Mouse (Mus musculus) kidney, adult 2 months (tissue): ENCODE measurements at regions not wholly inside any gene's neighbourhood (a gene's known extent, or its start where the extent isn't known, plus 50 kb on each side); places are given as distances from the start of the nearest gene placed in this dataset.

Experiments used
- DNase-seq: peaks from one replicate; pipeline ENCODE4 v3.0.0; 2021
- H3K27ac ChIP-seq: fragments of 200-500 bp; 2 replicates; pipeline ENCODE4 v1.5.1; 2012; ENCODE audit warnings: low read depth, low read length, control low read depth, inconsistent platforms; ENCODE audit not compliant: insufficient read depth
- H3K27me3 ChIP-seq: fragments of 200-500 bp; replicated peaks from 2 replicates; pipeline ENCODE4 v1.6.1; 2012; ENCODE audit warnings: mild to moderate bottlenecking, moderate library complexity, low read length, inconsistent platforms; ENCODE audit not compliant: control insufficient read depth, insufficient read depth
- H3K36me3 ChIP-seq: fragments of 200-500 bp; 2 replicates; pipeline ENCODE4 v1.6.1; 2012; ENCODE audit warnings: mild to moderate bottlenecking, moderate library complexity, low read length, inconsistent platforms; ENCODE audit not compliant: control insufficient read depth, insufficient read depth
- H3K4me1 ChIP-seq: fragments of 200-500 bp; 2 replicates; pipeline ENCODE4 v1.6.1; 2011; ENCODE audit warnings: low read length; ENCODE audit not compliant: control insufficient read depth, insufficient read depth
- H3K4me3 ChIP-seq: fragments of 200-500 bp; 2 replicates; pipeline ENCODE4 v1.5.1; 2011; ENCODE audit warnings: mild to moderate bottlenecking, low read depth, low read length, control low read depth; ENCODE audit not compliant: insufficient read depth
- CTCF ChIP-seq: fragments of 200-500 bp; conservative IDR thresholded peaks from 2 replicates; pipeline ENCODE4 v1.5.1; 2011; ENCODE audit warnings: low read depth, mild to moderate bottlenecking, control low read depth, low read length, moderate library complexity, mixed read lengths; ENCODE audit not compliant: insufficient read depth, insufficient read length
- POLR2A ChIP-seq: fragments of 200-500 bp; IDR thresholded peaks from one replicate; pipeline ENCODE4 v1.6.1; 2011; ENCODE audit warnings: low read depth, low read length, control low read depth
- WGBS: fragments of 180-500 bp; shearing (Covaris S2); methylation state at CpG from one replicate; pipeline ENCODE4 v1.1.7; 2018; 5-methylcytosine and 5-hydroxymethylcytosine counted together

DNA sequence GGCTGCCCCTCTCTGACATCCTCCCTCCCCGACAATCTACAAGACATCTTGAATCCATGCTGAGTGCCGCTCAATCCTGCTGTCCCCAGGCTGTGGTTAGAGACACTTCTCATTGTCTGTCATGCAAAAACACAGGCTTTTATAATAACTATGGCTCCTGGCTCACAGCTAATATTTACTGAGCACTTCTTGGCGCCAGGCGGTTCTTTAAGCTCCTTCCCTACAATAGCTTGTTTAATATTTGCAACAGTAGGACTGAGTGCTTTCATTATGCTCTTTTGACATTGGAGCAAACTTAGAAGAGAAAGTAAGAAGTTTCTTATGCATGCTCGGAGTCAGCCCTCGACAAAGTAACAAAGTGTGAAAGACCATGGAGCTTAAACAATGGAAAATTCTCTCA lies 151.6 kb upstream of the Irx6 start:
- no peak for DNase-seq
- Histone ChIP-seq H3K27ac (no peak overlapping the region), H3K4me1 (no peaks in the 10 kb centered on the region), H3K4me3 (no peak overlapping the region), H3K27me3 (no peaks in the 10 kb centered on the region), H3K36me3 (no peaks in the 10 kb centered on the region)
- WGBS = 92% methylated on average over 6 of the region's 6 CpGs
- TF ChIP-seq CTCF (no peak), POLR2A (no peak)

DNA sequence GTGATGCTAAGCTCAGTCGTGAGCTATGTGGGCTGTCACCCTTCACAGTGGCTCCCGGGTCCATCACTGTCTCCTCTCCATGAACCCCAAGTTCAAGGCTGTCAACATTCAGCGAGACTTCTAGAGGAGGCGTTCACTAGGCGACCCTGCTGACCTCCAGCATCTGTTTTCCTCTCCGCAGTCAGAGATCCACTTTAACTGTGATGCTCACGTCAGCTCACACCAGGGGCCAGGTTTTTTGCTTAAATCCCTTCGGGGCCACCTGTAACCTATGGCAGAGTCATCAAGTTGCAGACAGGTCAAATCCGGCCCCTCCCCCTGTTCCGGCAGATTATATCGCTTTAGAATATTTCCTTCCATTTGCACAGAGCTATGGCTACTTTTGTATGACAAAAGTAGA lies 144.3 kb upstream of the Irx6 start:
- DNase-seq = no peak
- H3K4me1 ChIP-seq = no peaks in the 10 kb centered on the region
- H3K36me3 ChIP-seq = no peaks in the 10 kb centered on the region
- H3K27me3 ChIP-seq = no peaks in the 10 kb centered on the region
- no peak for TF ChIP-seq POLR2A
- no peak for TF ChIP-seq CTCF
- WGBS = 62% methylated on average over 11 of the region's 11 CpGs
- H3K27ac ChIP-seq = no peak overlapping the region
- H3K4me3 ChIP-seq = no peak overlapping the region

DNA sequence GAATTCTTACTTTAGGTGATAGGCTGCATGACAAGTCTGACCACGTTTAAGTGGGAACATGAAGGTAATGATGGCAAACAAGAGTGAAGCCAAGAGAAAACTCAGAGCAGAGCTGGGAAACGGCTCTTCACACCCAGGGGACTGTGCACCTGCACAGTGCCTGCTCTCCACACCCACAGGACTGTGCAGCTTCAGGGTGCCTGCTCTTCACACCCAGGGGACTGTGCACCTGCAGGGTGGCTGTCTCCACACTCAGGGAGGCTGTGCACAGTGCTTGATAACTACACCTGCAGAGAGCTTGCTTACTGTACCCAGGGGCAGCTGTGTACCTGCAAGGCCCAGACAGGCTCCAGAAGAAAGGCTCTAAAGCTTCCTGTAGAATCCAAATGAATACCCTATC lies 133.5 kb upstream of the Irx6 start:
- no peaks in the 10 kb centered on the region for H3K27me3 ChIP-seq
- no peak for TF ChIP-seq POLR2A
- no peak for TF ChIP-seq CTCF
- no peak for DNase-seq
- H3K4me1 ChIP-seq = no peaks in the 10 kb centered on the region
- no peak overlapping the region for H3K4me3 ChIP-seq
- H3K36me3 ChIP-seq = no peaks in the 10 kb centered on the region
- H3K27ac ChIP-seq = no peak overlapping the region
- 43% methylated on average over 2 of the region's 2 CpGs for WGBS

DNA sequence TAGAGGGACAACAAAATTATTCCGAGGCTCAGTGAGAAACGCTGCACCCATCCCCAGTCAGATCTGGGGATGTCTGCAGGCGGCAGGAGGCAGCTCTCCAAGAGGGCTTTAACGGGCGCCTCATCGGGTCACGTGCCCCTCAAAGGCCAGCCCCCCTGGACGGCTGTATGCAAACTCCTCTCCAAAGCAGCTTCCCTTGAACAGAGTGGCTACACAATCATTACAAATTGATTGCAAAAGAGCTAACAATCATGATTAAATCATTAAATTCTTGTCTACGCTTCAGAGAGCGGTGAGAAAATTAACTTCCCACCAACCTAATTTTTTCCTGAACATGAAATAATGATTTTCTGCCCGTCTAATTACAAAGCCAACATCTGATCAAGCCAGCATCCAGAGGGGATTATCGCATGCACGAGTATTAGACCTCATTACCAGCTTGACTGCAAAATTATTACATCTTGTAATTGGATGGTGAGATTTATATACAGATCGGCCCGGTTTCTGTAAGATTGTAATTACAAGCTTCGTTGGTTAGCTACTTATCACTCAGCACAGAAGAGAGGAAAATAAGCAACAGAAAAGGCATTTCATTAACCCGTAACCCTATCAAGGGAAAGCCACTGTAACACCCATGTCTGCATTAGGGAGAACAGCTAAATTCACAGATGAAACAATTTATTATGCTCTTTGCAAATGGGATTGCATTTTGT lies 128.6 kb upstream of the Irx6 start:
- no peaks in the 10 kb centered on the region for H3K36me3 ChIP-seq
- no peak overlapping the region for H3K4me3 ChIP-seq
- H3K27ac ChIP-seq = no peak overlapping the region
- H3K27me3 ChIP-seq = no peaks in the 10 kb centered on the region
- no peak for TF ChIP-seq CTCF
- TF ChIP-seq POLR2A = no peak
- WGBS = 21% methylated on average over 17 of the region's 17 CpGs
- no peak for DNase-seq
- no peaks in the 10 kb centered on the region for H3K4me1 ChIP-seq

DNA sequence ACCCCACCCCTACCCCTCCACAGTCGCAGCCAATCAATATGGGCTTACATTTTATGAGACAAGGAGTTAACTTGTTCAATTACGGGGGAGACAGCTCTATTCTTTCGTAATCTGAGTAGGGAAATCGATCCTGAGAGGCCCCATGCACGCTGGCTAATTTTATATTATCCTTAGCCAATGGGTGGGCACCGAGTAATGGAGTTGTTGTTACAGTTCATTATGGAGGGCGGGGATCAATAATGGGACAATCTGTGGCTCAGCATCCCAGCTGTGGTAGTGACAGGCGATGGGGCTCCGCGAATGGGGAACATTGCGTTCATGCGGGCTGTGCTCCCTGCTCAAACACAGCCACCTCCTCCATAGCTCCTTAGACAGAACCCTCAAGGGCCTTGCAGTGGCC lies 118.9 kb upstream of the Irx6 start:
- no peak overlapping the region for H3K4me3 ChIP-seq
- H3K27ac ChIP-seq = no peak overlapping the region
- no peak for DNase-seq
- no peaks in the 10 kb centered on the region for H3K36me3 ChIP-seq
- no peaks in the 10 kb centered on the region for H3K4me1 ChIP-seq
- WGBS = 71% methylated on average over 12 of the region's 12 CpGs
- no peaks in the 10 kb centered on the region for H3K27me3 ChIP-seq
- TF ChIP-seq CTCF (no peak), POLR2A (no peak)

DNA sequence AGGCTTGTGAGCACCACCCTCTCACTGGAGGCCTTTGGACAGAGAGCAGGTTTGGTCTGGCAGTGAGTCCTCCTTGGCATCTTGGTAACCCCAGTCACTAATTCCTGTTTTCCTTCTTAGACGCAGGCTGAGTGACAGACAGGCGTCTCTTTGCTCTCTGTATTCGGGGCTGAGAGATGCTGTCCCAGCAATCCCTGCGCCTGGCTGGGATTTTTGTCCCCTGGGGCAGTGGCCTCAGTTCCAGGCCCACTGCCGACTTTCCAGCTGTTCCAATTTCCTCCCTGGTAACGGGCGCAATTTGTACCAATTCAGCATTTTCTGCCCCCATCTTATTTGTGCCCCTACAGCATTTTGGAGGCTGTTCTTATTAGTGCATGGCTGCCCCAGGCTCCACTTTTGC lies 118.5 kb upstream of the Irx6 start:
- WGBS = 70% methylated on average over 7 of the region's 7 CpGs
- Histone ChIP-seq H3K36me3 (no peaks in the 10 kb centered on the region), H3K4me3 (no peak overlapping the region), H3K27me3 (no peaks in the 10 kb centered on the region), H3K27ac (no peak overlapping the region), H3K4me1 (no peaks in the 10 kb centered on the region)
- no peak for DNase-seq
- no peak for TF ChIP-seq POLR2A
- TF ChIP-seq CTCF = no peak

DNA sequence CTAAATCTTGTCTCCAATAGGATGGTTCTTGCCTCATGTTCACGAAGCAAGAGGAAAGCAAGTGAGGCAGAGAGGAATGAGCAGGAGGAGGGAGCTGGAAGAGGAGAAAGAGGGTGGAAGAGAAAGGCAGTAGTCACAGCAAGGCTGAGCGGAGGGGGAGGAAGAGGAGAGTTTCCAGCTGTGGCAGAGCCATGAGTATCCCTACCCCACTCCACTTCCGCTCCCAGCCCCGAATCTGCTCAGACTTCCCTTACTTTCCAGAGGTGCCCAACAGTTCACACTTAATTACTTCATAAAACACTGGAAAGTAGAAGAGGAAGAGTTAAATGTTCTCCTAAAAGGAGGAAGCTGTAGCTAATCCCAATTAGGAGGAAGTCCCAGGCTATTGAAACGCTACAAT lies 111.6 kb upstream of the Irx6 start:
- no peaks in the 10 kb centered on the region for H3K4me1 ChIP-seq
- H3K36me3 ChIP-seq = no peaks in the 10 kb centered on the region
- WGBS = 49% methylated on average over 5 of the region's 5 CpGs
- no peaks in the 10 kb centered on the region; the same call in 1 of the 2 replicates for H3K27me3 ChIP-seq
- TF ChIP-seq CTCF = no peak
- TF ChIP-seq POLR2A = no peak
- H3K4me3 ChIP-seq = no peak overlapping the region
- no peak for DNase-seq
- no peak overlapping the region for H3K27ac ChIP-seq
